21 mouse cellular contexts compared by ENCODE assay signal in genomic region chr17:13763819-13764218, GRCm38 (mm10). TPM values are rescaled to one million over a fixed set of nuclear protein-coding genes. Genes with fewer than 3 reads are reported as not detected.
"Had no signal": no experiment of that assay in that cellular context is flagged by ENCODE, and none has a peak within 500 bp of the region (broad histone marks: within the 10 kb centered on the region; RNA-seq: fewer than 3 reads in every experiment).

No protein-coding gene starts in this region.

- H3K4me2 ChIP-seq: liver, embryonic 15.5 days; midbrain, embryonic 11.5 days; neural tube, embryonic 15.5 days; stomach, embryonic 15.5 days had no signal

- H3K9me3 ChIP-seq: liver, embryonic 15.5 days; lung, embryonic 15.5 days; megakaryocyte, embryonic 14.5 days; midbrain, embryonic 13.5 days; neural tube, embryonic 13.5 days; neural tube, embryonic 15.5 days; stomach, embryonic 15.5 days had no signal

- DNase-seq: liver, postnatal 0 days; lung, adult 2 months; lung, postnatal 14 days; lung, postnatal 36 days; retina, postnatal 1 day; right cerebral cortex, adult 18-20 months; right cerebral cortex, postnatal 25 days; thymus, adult 2 months; thymus, postnatal 25 days; thymus, postnatal 4 days had no signal

- H3K27ac ChIP-seq: liver, embryonic 15.5 days; lung, embryonic 15.5 days; macrophage; midbrain, embryonic 13.5 days; neural tube, embryonic 13.5 days; neural tube, embryonic 15.5 days; stomach, embryonic 15.5 days; stomach, postnatal 0 days had no signal

- H3K36me3 ChIP-seq: liver, embryonic 15.5 days; lung, embryonic 15.5 days; midbrain, embryonic 13.5 days; neural tube, embryonic 13.5 days; neural tube, embryonic 15.5 days; stomach, embryonic 15.5 days had no signal

- ATAC-seq: liver, postnatal 0 days; lung, postnatal 0 days; midbrain, embryonic 13.5 days had no signal

- H3K27me3 ChIP-seq: lung, embryonic 15.5 days; midbrain, embryonic 13.5 days; neural tube, embryonic 13.5 days; neural tube, embryonic 15.5 days; stomach, embryonic 15.5 days had no signal

- H3K4me3 ChIP-seq: liver, embryonic 15.5 days; lung, embryonic 15.5 days; megakaryocyte, embryonic 14.5 days; stomach, embryonic 15.5 days had no signal

- H3K9ac ChIP-seq: liver, embryonic 15.5 days; liver, postnatal 0 days; lung, embryonic 15.5 days; neural tube, embryonic 13.5 days; neural tube, embryonic 15.5 days; stomach, embryonic 15.5 days had no signal

RNA-seq across cellular contexts. Expression of gene Tcte2, which starts 2.2 kb away (rescaled TPM):
- polyA plus RNA-seq: macrophage had no signal
